Mouse (Mus musculus) limb, embryonic 14.5 days (tissue): ENCODE results near the gene Coil. TPM values are rescaled to one million over a fixed set of nuclear protein-coding genes. Genes with fewer than 3 reads are reported as not detected.

Experiments used
- ATAC-seq: fragments of 200-750 bp; cut with Nextera tagmentation; 2 replicates; pipeline ENCODE4 v1.8.0; 2017; ENCODE audit warnings: low read depth, moderate number of reproducible peaks, moderate TSS enrichment; ENCODE audit not compliant: low FRiP score
- DNase-seq: peaks from one replicate; pipeline ENCODE4 v3.0.0-alpha.2; 2015; ENCODE audit warnings: low spot score
- H3K27ac ChIP-seq: fragments of 300-500 bp; sonication (generic); replicated peaks from 2 replicates; pipeline ENCODE4 v1.5.1; 2014; ENCODE audit warnings: low read depth, mild to moderate bottlenecking, low read length, moderate library complexity, mixed read lengths
- H3K27me3 ChIP-seq: fragments of 300-500 bp; sonication (generic); 2 replicates; pipeline ENCODE4 v1.6.1; 2014; ENCODE audit warnings: low read length, mixed read lengths; ENCODE audit not compliant: control insufficient read depth, insufficient read depth
- H3K36me3 ChIP-seq: fragments of 300-500 bp; sonication (generic); 2 replicates; pipeline ENCODE4 v1.6.1; 2014; ENCODE audit warnings: mild to moderate bottlenecking, low read length, moderate library complexity, mixed read lengths; ENCODE audit not compliant: control insufficient read depth, insufficient read depth
- H3K4me1 ChIP-seq: fragments of 300-500 bp; sonication (generic); 2 replicates; pipeline ENCODE4 v1.6.1; 2014; ENCODE audit warnings: antibody characterized with exemption, low read length, mixed read lengths; ENCODE audit not compliant: control insufficient read depth, insufficient read depth
- H3K4me2 ChIP-seq: fragments of 300-500 bp; sonication (generic); replicated peaks from 2 replicates; pipeline ENCODE4 v1.6.1; 2014; ENCODE audit warnings: low read depth, mild to moderate bottlenecking, low read length, moderate library complexity; ENCODE audit not compliant: severe bottlenecking
- H3K4me3 ChIP-seq: fragments of 300-500 bp; sonication (generic); replicated peaks from 2 replicates; pipeline ENCODE4 v1.5.1; 2014; ENCODE audit warnings: low read length
- H3K9ac ChIP-seq: fragments of 300-500 bp; sonication (generic); 2 replicates; pipeline ENCODE4 v1.6.1; 2014; ENCODE audit warnings: mild to moderate bottlenecking, low read depth, low read length, moderate library complexity; ENCODE audit not compliant: severe bottlenecking
- H3K9me3 ChIP-seq: fragments of 300-500 bp; sonication (generic); 2 replicates; pipeline ENCODE4 v1.6.1; 2016; ENCODE audit warnings: low read length; ENCODE audit not compliant: control insufficient read depth
- POLR2A ChIP-seq: fragments of 200-500 bp; IDR thresholded peaks from 2 replicates; pipeline ENCODE4 v1.8.0; 2012; ENCODE audit warnings: inconsistent platforms, mild to moderate bottlenecking, moderate library complexity, borderline replicate concordance; ENCODE audit not compliant: insufficient read depth, insufficient read length; ENCODE audit errors: extremely low read depth
- WGBS: fragments of 180-500 bp; shearing (Covaris S2); extraction: QIAGEN DNeasy Blood & Tissue Kit; methylation state at CpG from one replicate; pipeline ENCODE4 v1.1.7; 2014; 5-methylcytosine and 5-hydroxymethylcytosine counted together
- polyA plus RNA-seq, 2 experiments: library from polyadenylated mRNA; depleted of rRNA in 1 of 2; stranded (reverse) in 1 of 2; unstranded in 1 of 2; fragments of >200 nt; fragmentation: Nextera tagmentation in 1 of 2; extraction: Ambion mirVana in 1 of 2; gene quantifications; 2 replicates each; pipeline versions ENCODE4 v1.2.1 to v1.2.3; 2012 to 2014

Gene Coil
- polyA plus RNA-seq, 2 experiments = 12.4 to 21.6 TPM

DNA sequence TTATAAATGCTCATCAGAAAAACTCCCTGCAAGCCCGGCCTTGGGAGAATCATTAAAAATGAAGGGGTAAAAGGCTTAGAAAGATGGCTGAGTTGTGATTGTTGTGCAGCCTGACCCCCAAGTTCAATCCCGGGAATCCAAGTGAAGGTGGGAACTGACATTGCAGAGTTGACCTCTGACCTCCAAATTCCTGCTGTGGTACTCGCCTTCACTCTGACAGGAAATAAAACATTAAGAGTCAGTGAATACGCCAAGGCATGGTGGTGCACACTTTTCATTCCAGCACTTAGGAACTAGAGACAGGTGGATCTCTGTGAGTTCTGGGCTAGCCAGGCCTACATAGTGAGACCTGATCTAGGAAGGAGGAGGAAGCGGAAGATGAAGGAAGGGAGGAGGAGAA lies 35.4 kb downstream of the Coil start:
- DNase-seq = no peak
- no peak for TF ChIP-seq POLR2A
- 56% methylated on average over 5 of the region's 5 CpGs for WGBS
- Histone ChIP-seq H3K9ac (no peak overlapping the region), H3K4me1 (no peaks in the 10 kb centered on the region), H3K36me3 (no peaks in the 10 kb centered on the region), H3K27me3 (no peaks in the 10 kb centered on the region), H3K9me3 (no peaks in the 10 kb centered on the region), H3K27ac (no peak overlapping the region), H3K4me3 (no peak overlapping the region), H3K4me2 (no peak overlapping the region)
- ATAC-seq = no peak

DNA sequence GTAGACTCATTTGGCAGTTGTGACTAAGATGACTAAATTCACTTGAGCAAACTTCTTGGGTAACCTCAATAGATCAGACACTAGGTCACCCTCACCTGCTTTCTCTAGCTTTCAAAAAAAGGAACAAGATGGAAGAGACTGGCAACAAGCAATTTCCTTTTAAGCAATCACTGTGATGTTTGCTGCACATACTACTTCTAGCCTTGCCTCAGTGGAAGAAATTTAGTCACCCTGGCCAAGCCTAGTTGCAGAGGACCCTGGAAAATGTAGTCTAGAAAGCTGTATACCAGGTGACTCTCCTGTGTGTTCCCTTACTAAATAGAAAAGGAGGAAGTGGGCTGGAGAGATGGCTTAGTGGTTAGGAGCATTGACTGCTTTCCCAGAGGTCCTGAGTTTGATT lies 36.4 kb downstream of the Coil start:
- Histone ChIP-seq H3K4me3 (no peak overlapping the region), H3K9ac (no peak overlapping the region), H3K4me1 (no peaks in the 10 kb centered on the region), H3K27me3 (no peaks in the 10 kb centered on the region), H3K9me3 (no peaks in the 10 kb centered on the region), H3K27ac (no peak overlapping the region), H3K4me2 (no peak overlapping the region), H3K36me3 (no peaks in the 10 kb centered on the region)
- TF ChIP-seq POLR2A = no peak
- ATAC-seq (no peak), DNase-seq (no peak)

GRCm38 (mm10) chr11:89007582-89007981 lies 37.5 kb downstream of the Coil start:
- Histone ChIP-seq H3K27me3 (no peaks in the 10 kb centered on the region), H3K36me3 (no peaks in the 10 kb centered on the region), H3K9me3 (no peaks in the 10 kb centered on the region), H3K4me2 (no peak overlapping the region), H3K27ac (no peak overlapping the region), H3K4me3 (no peak overlapping the region), H3K4me1 (no peaks in the 10 kb centered on the region), H3K9ac (no peak overlapping the region)
- ATAC-seq (no peak), DNase-seq (no peak)
- 94% methylated on average over 3 of the region's 3 CpGs for WGBS
- no peak for TF ChIP-seq POLR2A

GRCm38 (mm10) chr11:89009066-89009465 lies 39.0 kb downstream of the Coil start:
- Histone ChIP-seq H3K4me3 (no peak overlapping the region), H3K27me3 (no peaks in the 10 kb centered on the region), H3K9me3 (no peaks in the 10 kb centered on the region), H3K4me1 (no peaks in the 10 kb centered on the region), H3K36me3 (no peaks in the 10 kb centered on the region), H3K4me2 (no peak overlapping the region), H3K27ac (no peak overlapping the region), H3K9ac (no peak overlapping the region)
- no peak for TF ChIP-seq POLR2A
- ATAC-seq (no peak), DNase-seq (no peak)
- WGBS = 89% methylated on average over 9 of the region's 9 CpGs

GRCm38 (mm10) chr11:89009496-89009895 lies 39.4 kb downstream of the Coil start:
- no peak overlapping the region for H3K4me3 ChIP-seq
- no peak overlapping the region for H3K27ac ChIP-seq
- 63% methylated on average over 7 of the region's 7 CpGs for WGBS
- DNase-seq (no peak), ATAC-seq (no peak)
- no peak overlapping the region for H3K4me2 ChIP-seq
- no peak overlapping the region for H3K9ac ChIP-seq
- no peaks in the 10 kb centered on the region for H3K9me3 ChIP-seq
- H3K4me1 ChIP-seq = no peaks in the 10 kb centered on the region
- TF ChIP-seq POLR2A = no peak
- no peaks in the 10 kb centered on the region for H3K27me3 ChIP-seq
- no peaks in the 10 kb centered on the region for H3K36me3 ChIP-seq

- TF ChIP-seq POLR2A = no peak
- no peaks in the 10 kb centered on the region for H3K27me3 ChIP-seq
These were observed 42.2 kb downstream of the Coil start for GRCm38 (mm10) chr11:89012241-89012640.

More at GRCm38 (mm10) chr11:89012241-89012640, 42.2 kb downstream of the Coil start:
- Histone ChIP-seq H3K4me3 (no peak overlapping the region), H3K4me2 (no peak overlapping the region), H3K9ac (no peak overlapping the region), H3K27ac (no peak overlapping the region), H3K4me1 (no peaks in the 10 kb centered on the region), H3K9me3 (no peaks in the 10 kb centered on the region), H3K36me3 (no peaks in the 10 kb centered on the region)
- ATAC-seq = no peak
- no peak for DNase-seq
- WGBS = 74% methylated on average over 5 of the region's 5 CpGs
